Mouse (Mus musculus) midbrain, embryonic 14.5 days (tissue): ENCODE results near the gene Eps8. TPM values are rescaled to one million over a fixed set of nuclear protein-coding genes. Genes with fewer than 3 reads are reported as not detected.

Experiments
- ATAC-seq: fragments of 200-750 bp; cut with Nextera tagmentation; 2 replicates; pipeline ENCODE4 v1.8.0; 2017; ENCODE audit warnings: moderate number of reproducible peaks, moderate library complexity; ENCODE audit not compliant: low FRiP score, low TSS enrichment
- DNase-seq: peaks from one replicate; pipeline ENCODE4 v3.0.0-alpha.2; 2015
- H3K27ac ChIP-seq: fragments of 300-500 bp; sonication (generic); replicated peaks from 2 replicates; pipeline ENCODE4 v1.5.1; 2014; ENCODE audit warnings: mild to moderate bottlenecking, low read depth, low read length, moderate library complexity
- H3K27me3 ChIP-seq: fragments of 300-500 bp; sonication (generic); 2 replicates; pipeline ENCODE4 v1.6.1; 2014; ENCODE audit warnings: low read length, control low read depth, mixed read lengths; ENCODE audit not compliant: control insufficient read depth, insufficient read depth
- H3K36me3 ChIP-seq: fragments of 300-500 bp; sonication (generic); 2 replicates; pipeline ENCODE4 v1.6.1; 2014; ENCODE audit warnings: low read length, control low read depth; ENCODE audit not compliant: control insufficient read depth, insufficient read depth
- H3K4me1 ChIP-seq: fragments of 300-500 bp; sonication (generic); 2 replicates; pipeline ENCODE4 v1.6.1; 2014; ENCODE audit warnings: mild to moderate bottlenecking, antibody characterized with exemption, low read length, control low read depth; ENCODE audit not compliant: control insufficient read depth, insufficient read depth
- H3K4me2 ChIP-seq: fragments of 300-500 bp; sonication (generic); 2 replicates; pipeline ENCODE4 v1.6.1; 2014; ENCODE audit warnings: mild to moderate bottlenecking, low read length, moderate library complexity
- H3K4me3 ChIP-seq: fragments of 300-500 bp; sonication (generic); replicated peaks from 2 replicates; pipeline ENCODE4 v1.5.1; 2014; ENCODE audit warnings: low read depth, low read length
- H3K9ac ChIP-seq: fragments of 300-500 bp; sonication (generic); replicated peaks from 2 replicates; pipeline ENCODE4 v1.6.1; 2014; ENCODE audit warnings: mild to moderate bottlenecking, low read length, moderate library complexity
- H3K9me3 ChIP-seq: fragments of 300-500 bp; sonication (generic); 2 replicates; pipeline ENCODE4 v1.6.1; 2016; ENCODE audit warnings: low read length, control low read depth, mixed read lengths; ENCODE audit not compliant: control insufficient read depth
- WGBS: fragments of 180-500 bp; shearing (Covaris S2); extraction: QIAGEN DNeasy Blood & Tissue Kit; methylation state at CpG from one replicate; pipeline ENCODE4 v1.1.7; 2014; 5-methylcytosine and 5-hydroxymethylcytosine counted together
- polyA plus RNA-seq: library from polyadenylated mRNA; unstranded; fragments of >200 nt; fragmentation: Nextera tagmentation; extraction: Ambion mirVana; gene quantifications from 2 replicates; pipeline ENCODE4 v1.2.1, GENCODE M21; 2014

The Eps8 gene
- 19.2 and 21.0 TPM in 2 replicates for polyA plus RNA-seq

DNA sequence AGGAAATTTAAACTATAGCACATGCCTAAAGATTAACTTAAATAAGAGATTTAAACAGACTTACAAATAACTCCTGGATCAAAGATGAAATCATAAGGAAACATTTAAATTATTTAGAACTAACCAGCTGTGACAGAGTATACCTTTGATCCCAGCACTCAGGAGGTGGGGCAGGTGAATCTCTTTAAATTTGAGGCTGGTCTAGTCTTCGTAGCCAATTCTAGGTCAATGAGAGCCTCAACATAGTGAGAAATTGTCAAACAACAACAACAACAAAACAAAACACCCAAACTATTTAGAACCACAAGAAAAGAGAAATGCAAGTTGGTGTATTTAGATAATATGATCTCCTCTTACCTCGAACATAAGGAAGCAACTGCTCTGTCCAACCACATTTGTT is at the start of gene Eps8:
Eps8 (minus strand) TSS at position 101 of the 400 bp plus-strand sequence.
- DNase-seq (no peak), ATAC-seq (no peak)
- no peaks in the 10 kb centered on the region for H3K9me3 ChIP-seq
- H3K36me3 ChIP-seq: no peaks in the 10 kb centered on the region
- no peak within 1 kb of the TSS for H3K9ac ChIP-seq
- H3K4me3 ChIP-seq: no peak within 1 kb of the TSS
- no peak within 1 kb of the TSS for H3K27ac ChIP-seq
- WGBS: 84% methylated on average over 2 of the region's 2 CpGs
- no peak within 1 kb of the TSS for H3K4me2 ChIP-seq
- H3K4me1 ChIP-seq: no peaks in the 10 kb centered on the region
- H3K27me3 ChIP-seq: no peaks in the 10 kb centered on the region

DNA sequence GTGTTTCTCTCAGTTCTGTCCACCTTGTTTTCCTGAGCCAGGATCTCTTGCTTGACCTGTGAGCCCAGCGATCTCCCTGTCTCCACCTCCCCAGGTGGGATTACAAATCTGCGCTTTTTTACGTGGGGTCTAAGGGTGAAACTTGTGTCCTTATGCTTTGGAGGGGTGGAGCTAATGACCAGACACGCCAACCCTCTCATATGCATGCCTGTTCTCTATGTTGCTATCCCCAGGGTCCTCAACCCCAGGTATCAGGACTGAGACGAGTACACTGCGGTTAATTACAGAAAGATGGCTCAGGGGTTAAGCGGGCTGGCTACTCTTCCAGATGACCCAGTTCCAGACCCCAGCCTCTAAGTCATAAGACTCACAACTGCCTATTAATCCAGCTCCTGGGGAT is 48.8 kb upstream of the Eps8 start:
- no peak for DNase-seq
- no peak overlapping the region for H3K4me2 ChIP-seq
- H3K9me3 ChIP-seq: no peaks in the 10 kb centered on the region
- H3K27me3 ChIP-seq: peaks cover 4% of the 10 kb centered on the region; the same call in 1 of the 2 replicates
- H3K36me3 ChIP-seq: no peaks in the 10 kb centered on the region
- no peak for ATAC-seq
- H3K4me1 ChIP-seq: no peaks in the 10 kb centered on the region
- H3K9ac ChIP-seq: no peak overlapping the region
- H3K4me3 ChIP-seq: no peak overlapping the region
- no peak overlapping the region for H3K27ac ChIP-seq
- WGBS: 86% methylated on average over 7 of the region's 7 CpGs

DNA sequence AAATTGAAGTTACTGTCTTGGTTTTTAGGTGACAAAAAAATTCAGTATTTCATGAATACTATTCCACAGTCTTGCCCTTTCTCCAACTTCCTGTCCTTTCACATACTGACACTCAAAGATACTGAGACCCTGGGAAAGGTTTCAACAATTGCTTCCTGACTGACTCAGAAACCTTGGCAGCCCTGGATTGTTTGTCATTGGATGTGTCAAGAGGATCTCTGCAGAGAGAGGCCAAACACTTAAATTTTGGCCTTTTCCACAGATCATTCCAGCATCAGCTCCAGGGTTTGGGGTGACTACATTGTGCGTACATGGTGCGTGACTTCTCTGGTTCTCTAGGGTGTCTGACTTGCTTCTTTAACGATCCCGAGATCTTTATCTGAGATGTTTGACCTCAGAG is 48.2 kb upstream of the Eps8 start:
- H3K4me2 ChIP-seq: no peak overlapping the region
- 91% methylated on average over 4 of the region's 4 CpGs for WGBS
- H3K9me3 ChIP-seq: no peaks in the 10 kb centered on the region
- no peak overlapping the region for H3K4me3 ChIP-seq
- H3K36me3 ChIP-seq: no peaks in the 10 kb centered on the region
- no peak for DNase-seq
- no peak overlapping the region for H3K27ac ChIP-seq
- H3K27me3 ChIP-seq: peaks cover 4% of the 10 kb centered on the region; the same call in 1 of the 2 replicates
- no peaks in the 10 kb centered on the region for H3K4me1 ChIP-seq
- no peak overlapping the region for H3K9ac ChIP-seq
- ATAC-seq: no peak

DNA sequence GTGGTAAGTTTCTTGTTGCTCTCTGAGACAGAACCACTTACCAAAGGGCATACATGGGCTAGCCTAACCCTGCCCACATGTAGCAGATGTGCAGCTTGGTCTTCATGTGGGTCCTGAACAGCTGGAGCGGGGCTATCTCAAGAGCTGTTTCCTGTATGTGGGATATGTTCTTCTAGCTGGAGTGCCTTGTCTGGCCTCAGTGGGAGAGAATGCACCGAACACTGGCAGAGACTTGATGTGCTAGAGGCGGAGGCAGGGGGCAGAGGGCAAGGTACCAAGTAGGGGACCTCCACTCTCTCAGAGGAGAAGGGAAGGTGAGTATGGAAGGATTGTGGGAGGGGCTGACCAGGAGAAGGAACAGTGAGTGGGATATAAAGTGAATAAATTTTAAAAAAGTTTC is 47.5 kb upstream of the Eps8 start:
- Histone ChIP-seq H3K4me1 (no peaks in the 10 kb centered on the region), H3K4me3 (no peak overlapping the region), H3K27ac (no peak overlapping the region), H3K9ac (no peak overlapping the region), H3K4me2 (no peak overlapping the region), H3K27me3 (peaks cover 4% of the 10 kb centered on the region; the same call in 1 of the 2 replicates), H3K36me3 (no peaks in the 10 kb centered on the region), H3K9me3 (no peaks in the 10 kb centered on the region)
- no peak for ATAC-seq
- DNase-seq: no peak
- 91% methylated on average over 3 of the region's 3 CpGs for WGBS

DNA sequence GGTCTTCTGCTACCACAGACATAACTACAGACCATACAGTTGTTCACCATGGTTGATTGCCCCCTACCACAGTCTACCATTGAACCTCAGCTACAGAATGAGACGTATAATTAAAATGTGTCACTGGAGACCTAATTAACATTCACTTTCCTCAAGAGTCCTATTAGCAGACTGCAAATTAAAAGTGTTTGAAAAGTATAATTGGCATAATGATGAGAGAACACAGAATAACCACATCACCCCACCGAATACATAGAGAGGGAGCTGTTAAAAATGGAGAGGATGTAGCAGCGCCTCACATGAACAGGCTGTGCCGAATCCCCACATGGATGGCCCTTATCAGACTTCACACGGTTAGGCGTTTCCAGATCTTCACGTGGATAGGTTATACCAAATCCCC is 44.8 kb upstream of the Eps8 start:
- H3K36me3 ChIP-seq: no peaks in the 10 kb centered on the region
- H3K27me3 ChIP-seq: no peaks in the 10 kb centered on the region
- no peak overlapping the region for H3K9ac ChIP-seq
- H3K4me2 ChIP-seq: no peak overlapping the region
- 71% methylated on average over 7 of the region's 7 CpGs for WGBS
- no peak for ATAC-seq
- no peak overlapping the region for H3K27ac ChIP-seq
- H3K9me3 ChIP-seq: no peaks in the 10 kb centered on the region
- no peaks in the 10 kb centered on the region for H3K4me1 ChIP-seq
- peak; percentile 30 for DNase-seq
- H3K4me3 ChIP-seq: no peak overlapping the region

DNA sequence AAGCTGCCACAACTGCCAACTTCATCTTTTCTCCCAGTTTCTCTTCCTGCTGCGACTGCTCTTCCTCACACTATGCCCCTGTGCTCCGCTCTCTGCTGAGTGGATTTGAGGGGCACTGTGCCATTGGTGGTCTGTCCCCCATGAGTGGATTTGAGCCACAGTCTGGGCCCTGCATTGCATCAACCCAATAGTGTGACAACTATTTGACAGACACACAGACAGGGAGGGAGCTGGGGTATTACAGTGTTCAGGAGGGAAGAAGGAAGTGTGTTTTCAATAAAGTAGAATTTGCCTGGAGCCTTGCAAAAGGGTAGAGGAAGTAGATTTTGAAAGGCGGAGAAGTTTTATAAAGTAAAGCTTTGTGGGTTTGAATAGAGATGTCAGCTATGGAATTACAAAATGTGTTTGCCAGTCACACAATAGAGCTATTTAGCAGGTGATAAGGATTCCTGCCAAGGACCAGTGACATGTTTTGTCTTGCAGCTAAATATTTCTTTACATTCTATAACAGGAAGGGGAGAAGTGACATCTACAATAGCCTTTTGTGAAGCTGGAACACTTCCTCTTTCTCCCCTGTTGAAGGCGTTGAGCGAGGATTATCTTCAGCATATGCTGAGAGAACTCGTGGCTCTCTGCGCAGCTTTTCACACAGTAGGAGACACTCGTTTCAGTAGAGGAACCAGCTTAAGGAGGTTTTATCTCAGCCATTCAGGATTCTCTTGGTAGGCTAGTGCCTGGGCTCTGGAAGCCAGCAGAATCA is 41.9 kb upstream of the Eps8 start:
- Histone ChIP-seq H3K4me2 (no peak overlapping the region), H3K27ac (no peak overlapping the region), H3K36me3 (no peaks in the 10 kb centered on the region), H3K9me3 (no peaks in the 10 kb centered on the region), H3K27me3 (no peaks in the 10 kb centered on the region), H3K4me3 (no peak overlapping the region), H3K9ac (no peak overlapping the region), H3K4me1 (no peaks in the 10 kb centered on the region)
- DNase-seq (peak; percentile 34), ATAC-seq (peak; percentile 31; the same call in 1 of the 2 replicates)
- WGBS: 34% methylated on average over 8 of the region's 8 CpGs

DNA sequence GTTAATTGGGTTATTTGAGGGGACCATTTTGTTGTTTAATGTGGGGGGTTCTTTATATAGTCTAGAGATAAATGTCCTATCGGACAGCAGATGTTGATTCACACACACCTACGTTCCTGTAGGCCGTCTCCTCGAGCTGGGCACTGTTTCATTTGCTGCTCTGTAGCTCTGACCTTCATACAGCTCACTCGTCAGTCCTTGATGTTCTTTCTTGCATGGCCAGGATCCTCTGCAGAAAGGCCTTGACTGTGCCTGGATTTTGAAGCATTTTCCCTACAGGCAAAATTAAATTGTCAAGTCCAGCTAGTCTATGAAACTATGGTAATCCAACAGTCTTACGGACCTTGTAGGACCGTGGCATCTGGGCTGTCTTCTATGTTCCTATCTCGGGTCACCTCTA is 40.4 kb upstream of the Eps8 start:
- Histone ChIP-seq H3K9me3 (no peaks in the 10 kb centered on the region), H3K27ac (no peak overlapping the region), H3K36me3 (no peaks in the 10 kb centered on the region), H3K4me2 (no peak overlapping the region), H3K4me1 (no peaks in the 10 kb centered on the region), H3K9ac (no peak overlapping the region), H3K4me3 (no peak overlapping the region), H3K27me3 (no peaks in the 10 kb centered on the region)
- no peak for DNase-seq
- ATAC-seq: no peak
- WGBS: 93% methylated on average over 8 of the region's 8 CpGs

DNA sequence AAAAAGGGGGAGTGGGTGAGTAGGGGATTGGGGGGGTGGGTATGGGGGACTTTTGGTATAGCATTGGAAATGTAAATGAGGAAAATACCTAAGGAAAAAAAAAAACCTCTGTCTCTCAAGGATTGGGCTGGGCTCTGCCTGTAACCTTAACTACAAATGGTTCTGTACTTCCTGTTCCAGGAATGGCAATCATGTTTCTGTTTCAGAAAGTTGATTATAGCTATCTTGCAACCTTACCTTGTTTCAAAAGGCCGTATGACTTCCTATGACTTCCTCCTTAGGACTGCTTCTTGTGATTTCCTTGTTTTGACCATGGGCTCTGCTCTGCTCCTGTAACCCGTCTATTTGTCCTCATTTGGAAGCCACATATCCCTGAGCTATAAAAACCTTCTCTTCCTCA is 39.6 kb upstream of the Eps8 start:
- H3K27ac ChIP-seq: no peak overlapping the region
- H3K27me3 ChIP-seq: no peaks in the 10 kb centered on the region
- DNase-seq (no peak), ATAC-seq (no peak)
- H3K36me3 ChIP-seq: no peaks in the 10 kb centered on the region
- H3K9ac ChIP-seq: no peak overlapping the region
- 86% methylated on average over 2 of the region's 2 CpGs for WGBS
- no peak overlapping the region for H3K4me2 ChIP-seq
- no peak overlapping the region for H3K4me3 ChIP-seq
- H3K4me1 ChIP-seq: no peaks in the 10 kb centered on the region
- no peaks in the 10 kb centered on the region for H3K9me3 ChIP-seq

DNA sequence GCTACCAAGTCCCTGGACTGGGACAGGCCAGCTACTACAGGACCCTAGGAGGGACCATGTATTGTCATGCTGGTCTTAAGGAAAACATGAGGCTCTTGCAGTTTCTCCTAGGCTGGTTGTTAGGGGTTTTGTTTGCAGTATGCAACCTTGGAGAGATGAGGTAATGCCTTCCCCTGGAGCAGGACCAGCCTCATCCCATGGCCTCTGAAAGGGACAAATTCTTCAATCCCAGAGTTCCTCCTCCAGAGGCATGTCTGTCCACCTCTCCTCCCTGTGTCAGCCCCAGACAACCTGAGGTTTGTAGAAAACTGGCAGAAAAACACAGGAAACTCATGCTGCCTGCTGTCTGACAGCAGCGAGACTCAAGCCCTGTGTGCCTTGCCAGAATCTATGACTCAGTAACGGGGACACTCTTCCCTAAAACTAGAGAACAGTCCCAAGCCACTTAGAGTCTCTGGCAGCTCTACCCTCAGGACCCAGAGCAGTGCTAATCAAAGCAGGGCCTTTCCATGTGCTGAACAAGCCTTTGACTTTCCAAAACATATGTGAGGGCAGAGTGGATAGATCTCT is 36.0 kb upstream of the Eps8 start:
- no peak for DNase-seq
- H3K27ac ChIP-seq: no peak overlapping the region
- 75% methylated on average over 2 of the region's 2 CpGs for WGBS
- no peak for ATAC-seq
- no peak overlapping the region for H3K9ac ChIP-seq
- no peaks in the 10 kb centered on the region for H3K4me1 ChIP-seq
- no peaks in the 10 kb centered on the region for H3K36me3 ChIP-seq
- no peaks in the 10 kb centered on the region for H3K9me3 ChIP-seq
- no peak overlapping the region for H3K4me2 ChIP-seq
- no peaks in the 10 kb centered on the region for H3K27me3 ChIP-seq
- H3K4me3 ChIP-seq: no peak overlapping the region
